Comparison of ENCODE assay signal across 15 mouse cellular contexts in the genomic region with DNA sequence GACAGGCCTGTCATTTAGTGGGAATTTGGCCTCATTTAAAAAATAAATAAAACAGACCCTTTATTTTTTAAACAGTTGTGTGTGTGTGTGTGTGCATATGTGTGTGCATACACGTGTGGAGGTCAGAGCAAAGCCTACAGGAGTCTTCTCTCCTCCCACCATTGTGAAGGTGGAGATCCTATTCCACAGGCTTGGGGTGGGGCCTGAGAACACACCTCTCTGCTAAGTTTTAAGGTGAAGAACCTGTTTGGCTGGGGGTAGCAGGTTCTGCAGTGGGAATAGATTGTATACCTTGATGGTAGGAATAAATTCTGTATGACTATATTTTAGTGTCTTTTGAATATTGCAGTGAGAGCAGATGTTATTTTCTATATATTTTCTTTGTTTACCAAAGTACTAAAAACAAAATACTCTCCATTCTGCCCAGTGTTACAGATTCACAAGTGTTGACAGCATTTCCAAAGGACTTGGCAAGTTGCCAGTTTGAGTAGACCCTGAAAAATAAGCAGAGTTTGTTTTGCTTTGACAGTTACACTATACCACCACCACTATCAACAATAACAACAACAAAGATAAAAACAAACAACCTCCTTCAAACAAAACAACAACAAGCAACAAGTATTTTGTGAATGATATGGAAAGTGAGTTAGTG. TPM values are rescaled to one million over a fixed set of nuclear protein-coding genes. Genes with fewer than 3 reads are reported as not detected.
"Had no signal": no experiment of that assay in that cellular context is flagged by ENCODE, and none has a peak within 500 bp of the region (broad histone marks: within the 10 kb centered on the region; RNA-seq: fewer than 3 reads in every experiment).

No protein-coding gene starts in this region.

- H3K27me3 ChIP-seq: limb, embryonic 12.5 days; liver, embryonic 13.5 days had no signal

- H3K9me3 ChIP-seq: limb, embryonic 12.5 days; liver, embryonic 13.5 days; megakaryocyte, embryonic 14.5 days had no signal

- H3K9ac ChIP-seq: limb, embryonic 12.5 days; liver, embryonic 13.5 days; liver, postnatal 0 days had no signal

- ATAC-seq: liver, postnatal 0 days had no signal

- H3K4me3 ChIP-seq: layer of hippocampus, adult 2 months; limb, embryonic 12.5 days; liver, embryonic 13.5 days; megakaryocyte, embryonic 14.5 days had no signal

- H3K4me1 ChIP-seq: megakaryocyte, embryonic 14.5 days had no signal

- DNase-seq: kidney, adult 18-20 months; kidney, postnatal 10 days; kidney, postnatal 4 days; liver; liver, embryonic 13.5 days; liver, postnatal 0 days; lung, postnatal 10 days; right cerebral cortex, postnatal 14 days; thymus, adult 18-20 months; thymus, postnatal 14 days had no signal

- H3K27ac ChIP-seq: layer of hippocampus, adult 2 months; limb, embryonic 12.5 days; liver, embryonic 13.5 days; macrophage had no signal

- H3K4me2 ChIP-seq: limb, embryonic 12.5 days; liver, embryonic 13.5 days; midbrain, embryonic 11.5 days had no signal

- H3K36me3 ChIP-seq: limb, embryonic 12.5 days; liver, embryonic 13.5 days had no signal

RNA-seq across cellular contexts. Expression of a gene that starts 35.9 kb away (rescaled TPM):
- polyA plus RNA-seq: macrophage had no signal
